Mouse (Mus musculus): ENCODE results near the gene Stx5a.

GRCm38 (mm10) chr19:8802130-8802821, 61.1 kb downstream of the Stx5a start, which contains the start of gene Zbtb3:
- TF ChIP-seq CTCF (conservative IDR thresholded peaks at IDR 0.05; ENCODE audit: low read length) (no peak), NANOG (IDR thresholded peaks at IDR 0.05; ENCODE audit: borderline replicate concordance, low read length) (no peak)

Measured in E14TG2a.4 (cell line).